Mouse (Mus musculus) lung, embryonic 15.5 days (tissue): Measurements from ENCODE around the gene Thsd4. TPM values are rescaled to one million over a fixed set of nuclear protein-coding genes. Genes with fewer than 3 reads are reported as not detected.
"Not testable (repeated sequence)": the region's sequence is repeated elsewhere in the genome, so short reads cannot be mapped to it uniquely, and the experiment has no call there.

Experiments used
- ATAC-seq: fragments of 200-750 bp; cut with Nextera tagmentation; 2 replicates; pipeline ENCODE4 v1.8.0; 2017; ENCODE audit warnings: moderate number of reproducible peaks, borderline replicate concordance; ENCODE audit not compliant: low FRiP score, low TSS enrichment; ENCODE audit errors: extremely low read depth
- H3K27ac ChIP-seq: fragments of 300-500 bp; sonication (generic); 2 replicates; pipeline ENCODE4 v1.5.1; 2015; ENCODE audit warnings: moderate library complexity, mild to moderate bottlenecking, inconsistent platforms
- H3K27me3 ChIP-seq: fragments of 300-500 bp; sonication (generic); 2 replicates; pipeline ENCODE4 v1.6.1; 2015; ENCODE audit warnings: inconsistent platforms
- H3K36me3 ChIP-seq: fragments of 300-500 bp; sonication (generic); 2 replicates; pipeline ENCODE4 v1.6.1; 2015; ENCODE audit warnings: inconsistent platforms
- H3K4me1 ChIP-seq: fragments of 300-500 bp; sonication (generic); 2 replicates; pipeline ENCODE4 v1.6.1; 2015; ENCODE audit warnings: inconsistent platforms
- H3K4me2 ChIP-seq: fragments of 300-500 bp; sonication (generic); 2 replicates; pipeline ENCODE4 v1.6.1; 2015; ENCODE audit warnings: inconsistent platforms, mild to moderate bottlenecking, moderate library complexity
- H3K4me3 ChIP-seq: fragments of 300-500 bp; sonication (generic); 2 replicates; pipeline ENCODE4 v1.5.1; 2015; ENCODE audit warnings: mild to moderate bottlenecking, inconsistent platforms
- H3K9ac ChIP-seq: fragments of 300-500 bp; sonication (generic); 2 replicates; pipeline ENCODE4 v1.6.1; 2015; ENCODE audit warnings: inconsistent platforms
- H3K9me3 ChIP-seq: fragments of 300-500 bp; sonication (generic); 2 replicates; pipeline ENCODE4 v1.6.1; 2016; ENCODE audit warnings: inconsistent platforms
- WGBS: fragments of 180-500 bp; shearing (Covaris S2); methylation state at CpG from one replicate; pipeline ENCODE4 v1.1.7; 2015; 5-methylcytosine and 5-hydroxymethylcytosine counted together
- polyA plus RNA-seq: library from polyadenylated mRNA; unstranded; fragments of >200 nt; fragmentation: Nextera tagmentation; extraction: Ambion mirVana; gene quantifications from 2 replicates; pipeline ENCODE4 v1.2.1, GENCODE M21; 2015

The Thsd4 gene
- polyA plus RNA-seq, 1 experiment from 2014 or later, result 10.0 TPM

DNA sequence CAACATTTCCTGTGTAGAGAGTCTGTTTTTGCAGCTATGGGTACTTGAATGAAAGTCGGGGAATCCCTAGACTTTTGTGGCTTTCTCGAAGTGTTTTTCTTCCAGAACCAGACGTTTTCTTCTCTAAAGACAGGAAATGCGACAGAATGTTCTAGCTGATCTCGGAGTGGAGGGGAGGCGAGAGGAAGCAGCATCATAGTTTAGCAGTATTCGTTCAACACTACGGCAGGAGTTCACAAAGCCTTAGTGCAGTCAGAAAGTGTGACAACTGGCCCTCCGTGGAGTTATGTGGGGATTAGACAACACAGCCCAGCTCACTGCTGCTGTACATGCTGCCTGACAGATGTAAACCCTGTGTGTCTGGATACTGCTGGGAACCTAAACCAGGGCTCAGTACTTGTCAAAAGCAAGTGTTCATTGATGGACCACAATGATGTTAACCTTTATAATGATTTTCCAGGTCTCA, 579.9 kb downstream of the Thsd4 start:
- Histone ChIP-seq H3K4me1 (peaks cover 23% of the 10 kb centered on the region; the same call in 1 of the 2 replicates), H3K9ac (no peak overlapping the region), H3K27ac (peak overlapping the region; percentile 57; the same call in 1 of the 2 replicates), H3K4me3 (no peak overlapping the region), H3K9me3 (no peaks in the 10 kb centered on the region), H3K27me3 (no peaks in the 10 kb centered on the region), H3K4me2 (no peak overlapping the region), H3K36me3 (no peaks in the 10 kb centered on the region)
- ATAC-seq, result no peak
- WGBS, result 12% methylated on average over 9 of the region's 9 CpGs

DNA sequence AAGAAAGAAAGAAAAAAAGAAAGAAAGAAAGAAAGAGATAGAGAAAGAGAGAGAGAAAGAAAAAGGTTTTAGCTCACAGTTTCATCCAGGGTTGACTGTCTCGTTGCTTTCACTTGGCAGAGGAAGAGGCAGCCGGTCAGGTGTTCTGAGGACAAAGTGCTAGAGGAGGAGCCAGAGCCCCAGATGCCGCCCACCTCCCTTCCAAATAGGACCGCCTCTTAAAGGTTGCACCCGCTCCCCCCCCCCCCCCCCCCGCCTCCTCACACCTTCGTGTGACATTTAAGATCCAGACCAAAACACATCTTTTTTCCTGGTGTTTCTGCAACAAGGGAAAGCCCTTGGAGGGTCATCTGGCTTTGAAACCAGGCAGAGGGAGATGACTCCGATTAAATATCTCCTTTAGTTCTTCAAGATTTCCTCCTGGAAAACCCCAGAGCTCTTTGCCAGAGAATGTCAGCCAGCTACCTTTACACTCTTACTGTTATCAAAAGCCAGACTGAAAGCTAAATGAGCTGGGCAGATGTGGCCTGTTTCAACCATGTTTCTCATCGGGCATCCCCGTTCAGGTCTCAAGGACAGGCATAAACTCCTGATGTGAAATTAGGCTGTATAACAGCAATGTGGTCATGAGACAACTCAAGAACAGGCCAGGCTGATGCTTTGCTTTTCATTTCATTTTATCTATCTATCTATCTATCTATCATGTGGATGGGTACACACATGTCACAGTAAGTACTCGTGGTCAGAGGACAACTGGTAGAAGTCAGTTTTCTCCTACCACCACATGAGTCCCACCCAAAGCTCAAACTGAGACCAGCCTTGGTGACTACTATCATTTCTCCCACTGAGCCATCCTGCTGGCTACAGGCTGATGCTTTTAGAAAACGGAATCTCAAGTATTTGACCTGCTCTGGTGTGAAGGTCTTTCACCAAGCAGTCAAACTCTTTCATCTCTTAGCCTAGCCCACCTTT, 580.6 kb downstream of the Thsd4 start:
- Histone ChIP-seq H3K4me2 (no peak overlapping the region), H3K9ac (no peak overlapping the region), H3K27me3 (no peaks in the 10 kb centered on the region), H3K9me3 (no peaks in the 10 kb centered on the region), H3K27ac (no peak overlapping the region), H3K4me1 (peaks cover 23% of the 10 kb centered on the region; the same call in 1 of the 2 replicates), H3K36me3 (no peaks in the 10 kb centered on the region), H3K4me3 (no peak overlapping the region)
- 52% methylated on average over 10 of the region's 12 CpGs for whole genome bisulfite sequencing
- no peak for ATAC-seq

DNA sequence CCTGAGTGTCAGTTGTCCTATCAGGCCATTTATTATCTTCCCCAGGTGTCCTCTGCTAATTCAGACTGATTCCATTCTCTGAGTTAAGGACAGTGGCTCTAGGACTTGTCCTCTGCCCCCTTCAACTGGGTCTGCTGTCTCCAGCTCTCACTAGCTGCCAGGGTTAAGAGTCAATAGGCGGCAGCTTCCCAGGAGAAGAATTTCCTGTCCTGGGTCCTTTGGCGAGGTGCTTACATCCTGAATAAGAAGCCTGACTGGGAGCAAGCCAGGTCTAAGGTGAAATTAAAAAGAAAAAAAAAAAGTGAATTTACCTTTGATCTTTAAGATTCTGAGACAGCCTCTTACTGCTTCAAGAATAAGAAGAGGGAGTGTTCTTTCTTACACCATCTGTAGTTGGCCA, 582.2 kb downstream of the Thsd4 start:
- no peak for ATAC-seq
- H3K36me3 ChIP-seq, result no peaks in the 10 kb centered on the region
- H3K9ac ChIP-seq, result no peak overlapping the region
- H3K9me3 ChIP-seq, result no peaks in the 10 kb centered on the region
- no peak overlapping the region for H3K4me3 ChIP-seq
- H3K4me2 ChIP-seq, result peak overlapping the region; percentile 16; the same call in 1 of the 2 replicates
- no peaks in the 10 kb centered on the region for H3K27me3 ChIP-seq
- no peak overlapping the region for H3K27ac ChIP-seq
- WGBS, result 23% methylated on average over 2 of the region's 2 CpGs
- H3K4me1 ChIP-seq, result peaks cover 23% of the 10 kb centered on the region; the same call in 1 of the 2 replicates

DNA sequence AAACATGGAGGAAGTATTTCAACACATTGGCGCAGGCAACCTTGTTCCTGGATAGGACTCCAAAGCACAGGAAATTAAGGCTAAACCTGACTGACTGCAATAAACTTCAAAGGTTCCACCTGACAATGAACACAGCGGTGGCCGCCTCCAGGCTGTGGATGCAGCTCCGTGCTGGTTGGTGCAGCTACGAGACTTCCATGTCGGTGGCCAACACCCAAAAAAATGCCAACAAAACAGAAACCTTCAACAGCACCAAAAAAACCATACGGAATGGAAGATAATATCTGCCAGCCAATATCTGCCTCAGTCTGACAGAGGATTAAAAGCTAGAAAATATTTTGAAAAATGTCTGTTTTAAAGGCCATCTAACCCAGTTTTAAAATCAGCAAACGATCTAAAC, 583.3 kb downstream of the Thsd4 start:
- no peak overlapping the region for H3K4me3 ChIP-seq
- H3K27ac ChIP-seq, result no peak overlapping the region
- H3K4me1 ChIP-seq, result peaks cover 23% of the 10 kb centered on the region; the same call in 1 of the 2 replicates
- no peaks in the 10 kb centered on the region for H3K9me3 ChIP-seq
- H3K4me2 ChIP-seq, result no peak overlapping the region
- no peak for ATAC-seq
- no peaks in the 10 kb centered on the region for H3K36me3 ChIP-seq
- WGBS, result 87% methylated on average over 8 of the region's 8 CpGs
- H3K9ac ChIP-seq, result no peak overlapping the region
- H3K27me3 ChIP-seq, result no peaks in the 10 kb centered on the region

DNA sequence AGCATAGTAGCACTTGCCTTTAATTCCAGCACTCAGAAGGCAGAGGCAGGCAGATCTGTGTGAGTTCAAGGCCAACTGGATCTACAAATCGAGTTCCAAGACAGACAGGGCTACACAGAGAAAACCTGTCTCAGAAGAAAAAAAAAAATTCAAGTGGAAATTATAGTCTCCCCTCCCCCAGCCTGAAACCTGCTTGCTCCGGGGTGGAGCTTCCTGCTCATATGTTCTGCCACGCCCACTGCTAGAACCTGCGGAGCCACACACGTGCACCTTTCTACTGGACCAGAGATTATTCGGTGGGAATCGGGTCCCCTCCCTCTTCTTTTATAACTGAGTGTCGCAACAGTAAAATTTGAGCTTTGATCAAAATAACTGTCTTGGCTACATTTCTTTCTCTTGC, 586.0 kb downstream of the Thsd4 start:
- H3K4me2 ChIP-seq, H3K27ac ChIP-seq, H3K36me3 ChIP-seq, H3K4me1 ChIP-seq, ATAC-seq, H3K4me3 ChIP-seq, H3K9ac ChIP-seq, H3K9me3 ChIP-seq, H3K27me3 ChIP-seq: not testable (repeated sequence)
- WGBS, result 73% methylated on average over 8 of the region's 8 CpGs

DNA sequence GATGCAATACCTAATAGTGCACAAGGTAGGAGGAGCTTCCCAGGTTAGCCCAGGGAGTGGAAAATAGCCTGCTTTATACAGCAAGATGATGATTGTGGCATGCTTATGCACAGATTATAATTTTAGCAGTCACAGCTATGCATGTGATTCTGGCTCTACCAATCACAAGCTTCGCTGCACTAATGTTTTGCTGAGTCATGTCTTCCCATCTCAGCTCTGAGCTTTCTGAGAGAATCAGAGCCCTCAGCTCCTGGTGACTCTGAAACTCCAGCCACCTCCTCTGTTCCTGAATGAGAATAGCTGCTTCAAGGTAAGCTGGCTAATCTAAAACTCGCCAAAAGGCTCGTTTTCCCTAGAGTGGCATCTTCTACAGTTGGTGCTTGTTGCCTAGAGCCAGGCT, 591.6 kb downstream of the Thsd4 start:
- H3K27me3 ChIP-seq, result no peaks in the 10 kb centered on the region
- H3K36me3 ChIP-seq, result peaks cover 6% of the 10 kb centered on the region; the same call in 1 of the 2 replicates
- ATAC-seq, result no peak
- no peak overlapping the region for H3K4me2 ChIP-seq
- no peaks in the 10 kb centered on the region for H3K9me3 ChIP-seq
- no peaks in the 10 kb centered on the region for H3K4me1 ChIP-seq
- no peak overlapping the region for H3K27ac ChIP-seq
- H3K9ac ChIP-seq, result no peak overlapping the region
- WGBS, result 73% methylated on average over 3 of the region's 3 CpGs
- no peak overlapping the region for H3K4me3 ChIP-seq

Other genes starting within 250 kb of the Thsd4 start
- 16.9 and 17.3 TPM in 2 replicates for gene Lrrc49, start 166.1 kb upstream of the Thsd4 start, polyA plus RNA-seq
- 1.3 and 1.4 TPM in 2 replicates for gene Larp6, start 190.9 kb upstream of the Thsd4 start, polyA plus RNA-seq